Mouse (Mus musculus): Measurements from ENCODE around the gene Btbd3. TPM values are rescaled to one million over a fixed set of nuclear protein-coding genes. Genes with fewer than 3 reads are reported as not detected.

Btbd3 gene
- polyA plus RNA-seq, 1 experiment: 46.4 TPM

DNA sequence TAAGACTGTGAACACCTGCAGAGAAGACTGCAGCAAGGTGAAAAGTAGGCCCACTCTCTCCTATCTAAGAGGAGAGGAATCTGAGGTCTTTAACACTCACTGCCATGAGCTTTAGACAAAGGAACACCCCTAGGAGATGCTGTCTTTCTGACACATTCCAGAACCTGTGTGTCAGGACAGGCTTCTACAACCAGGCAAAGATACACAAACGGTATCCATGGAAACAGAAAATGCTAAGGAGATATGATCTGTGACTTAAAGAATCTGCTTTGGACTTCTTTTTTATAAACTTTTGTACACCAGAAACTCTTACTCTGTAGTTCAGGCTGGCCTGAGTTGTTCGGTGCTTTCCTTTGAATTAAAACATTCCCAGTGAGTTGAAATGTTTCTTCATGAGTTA is 329.6 kb downstream of the Btbd3 start:
- no peak for TF ChIP-seq POLR2A (IDR thresholded peaks at IDR 0.05; ENCODE audit: borderline replicate concordance, extremely low read depth, insufficient read depth, insufficient read length, poor library complexity, severe bottlenecking)
- no peak for TF ChIP-seq CTCF (IDR thresholded peaks at IDR 0.05; ENCODE audit: borderline replicate concordance, extremely low read depth, insufficient read depth, insufficient read length)
- no peak for DNase-seq (ENCODE audit: low read depth)

DNA sequence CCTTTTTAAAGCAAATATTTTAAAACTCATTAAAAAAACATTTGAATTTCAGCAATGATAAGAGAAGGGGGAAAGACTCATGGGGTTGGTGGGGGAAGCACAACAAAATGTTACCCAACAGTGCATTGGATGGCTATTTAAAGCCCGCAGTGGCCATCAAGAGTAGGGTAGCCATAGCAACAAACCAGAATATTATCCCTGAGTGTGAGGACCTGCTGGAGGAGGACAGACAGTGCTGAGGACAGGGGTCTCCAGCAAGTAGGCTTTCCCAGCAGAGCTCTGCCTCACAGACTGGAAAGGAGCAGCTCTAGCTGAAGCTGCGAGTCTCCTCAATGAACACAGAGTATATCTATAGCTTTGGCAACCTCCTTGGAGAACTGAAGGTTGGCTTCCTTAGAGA is 331.0 kb downstream of the Btbd3 start:
- no peak for DNase-seq (ENCODE audit: low read depth)
- TF ChIP-seq CTCF (IDR thresholded peaks at IDR 0.05; ENCODE audit: borderline replicate concordance, extremely low read depth, insufficient read depth, insufficient read length): no peak
- no peak for TF ChIP-seq POLR2A (IDR thresholded peaks at IDR 0.05; ENCODE audit: borderline replicate concordance, extremely low read depth, insufficient read depth, insufficient read length, poor library complexity, severe bottlenecking)

DNA sequence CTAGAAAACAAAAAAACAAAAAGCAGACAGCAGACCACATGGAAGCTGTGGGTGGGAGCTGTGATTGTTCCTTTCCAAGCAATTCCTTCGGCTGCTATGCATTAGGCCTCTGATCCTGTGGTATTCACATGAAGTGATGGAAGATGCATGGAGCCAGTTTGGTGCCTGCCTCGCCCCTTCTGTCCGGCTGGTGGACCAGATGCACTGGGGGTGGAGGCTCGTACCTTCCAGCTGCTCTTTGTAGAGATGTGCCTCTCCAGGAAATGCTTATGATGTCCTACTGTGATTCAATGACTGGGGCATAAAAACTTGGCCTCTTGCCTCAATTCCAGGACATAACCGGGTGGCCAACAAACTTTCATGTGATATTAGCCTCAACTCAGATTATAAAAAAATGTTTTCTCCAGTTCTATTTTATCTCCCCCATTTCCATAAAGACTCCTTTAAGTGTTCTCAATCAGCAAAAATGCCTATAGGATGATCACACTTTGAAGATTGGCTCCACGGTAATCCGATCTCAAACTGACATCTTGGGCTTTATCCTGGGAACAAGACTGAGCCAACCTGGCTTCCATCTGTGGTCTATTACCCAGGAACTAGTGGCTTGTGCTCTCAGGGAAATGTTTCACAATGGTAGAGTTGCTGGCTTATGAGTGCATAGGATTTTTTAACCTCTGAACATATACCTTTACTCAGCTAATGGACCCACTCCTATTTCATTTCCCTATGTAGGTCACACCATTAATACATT is 331.6 kb downstream of the Btbd3 start:
- TF ChIP-seq CTCF (IDR thresholded peaks at IDR 0.05; ENCODE audit: borderline replicate concordance, extremely low read depth, insufficient read depth, insufficient read length) (no peak), POLR2A (IDR thresholded peaks at IDR 0.05; ENCODE audit: borderline replicate concordance, extremely low read depth, insufficient read depth, insufficient read length, poor library complexity, severe bottlenecking) (no peak)
- DNase-seq (ENCODE audit: low read depth): no peak

DNA sequence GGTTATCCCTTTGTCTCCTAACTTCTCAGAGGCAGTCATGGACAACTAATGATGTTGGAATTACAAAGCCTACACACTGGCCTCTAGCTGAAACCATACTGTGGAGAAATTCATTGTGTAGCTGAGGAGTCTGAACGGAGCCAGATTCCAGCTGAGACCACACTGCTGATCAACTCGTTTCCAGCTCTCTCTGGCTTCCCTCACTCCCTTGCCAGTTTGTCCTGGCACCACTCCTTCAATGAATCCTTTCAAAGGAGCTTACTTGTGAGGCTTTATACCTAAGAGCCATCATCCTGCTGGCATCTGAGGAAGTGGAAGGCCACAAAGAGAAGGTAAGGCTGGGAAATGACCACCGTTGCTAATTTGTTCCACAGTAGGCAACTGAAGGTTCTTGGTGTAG is 332.7 kb downstream of the Btbd3 start:
- DNase-seq (ENCODE audit: low read depth): peak; percentile 54
- TF ChIP-seq POLR2A (IDR thresholded peaks at IDR 0.05; ENCODE audit: borderline replicate concordance, extremely low read depth, insufficient read depth, insufficient read length, poor library complexity, severe bottlenecking): no peak
- no peak for TF ChIP-seq CTCF (IDR thresholded peaks at IDR 0.05; ENCODE audit: borderline replicate concordance, extremely low read depth, insufficient read depth, insufficient read length)

DNA sequence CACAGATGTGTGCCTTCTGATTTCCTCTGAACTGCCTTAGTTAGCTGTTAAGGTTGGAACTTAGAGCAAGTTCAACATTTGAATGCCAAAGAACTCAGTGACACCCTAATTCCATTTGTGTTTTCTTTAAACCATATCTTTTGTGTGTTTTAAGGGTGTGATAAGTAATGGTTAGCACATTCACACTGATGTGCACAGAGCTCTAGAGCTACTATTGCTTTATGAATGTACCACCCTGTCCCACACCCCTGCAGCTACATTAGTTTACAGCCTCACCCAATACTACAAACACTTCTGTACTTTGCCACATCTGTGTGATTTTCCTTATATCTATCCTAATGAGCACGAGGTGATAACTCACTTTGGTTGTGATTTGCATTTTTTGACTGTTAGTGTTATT is 333.9 kb downstream of the Btbd3 start:
- no peak for TF ChIP-seq POLR2A (IDR thresholded peaks at IDR 0.05; ENCODE audit: borderline replicate concordance, extremely low read depth, insufficient read depth, insufficient read length, poor library complexity, severe bottlenecking)
- no peak for TF ChIP-seq CTCF (IDR thresholded peaks at IDR 0.05; ENCODE audit: borderline replicate concordance, extremely low read depth, insufficient read depth, insufficient read length)
- no peak for DNase-seq (ENCODE audit: low read depth)

DNA sequence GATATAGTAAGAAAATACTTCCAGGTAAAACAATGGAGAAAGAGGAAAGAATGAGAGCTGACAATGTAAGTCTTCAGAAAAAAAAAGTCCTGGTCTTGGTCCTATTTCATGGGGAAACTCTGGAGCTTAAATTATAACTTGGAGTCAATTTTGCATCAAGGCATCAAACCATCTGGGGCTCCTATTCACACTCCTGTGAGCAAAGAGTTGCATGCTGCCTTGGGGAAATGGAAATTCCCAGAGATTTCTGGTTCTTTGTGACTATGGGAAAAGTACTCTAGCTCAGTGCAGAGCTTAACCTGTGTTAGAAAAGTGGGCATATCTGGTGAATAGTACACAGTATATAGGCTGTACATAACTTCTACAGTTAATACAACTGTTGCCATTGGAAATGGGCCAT is 356.0 kb downstream of the Btbd3 start:
- no peak for DNase-seq (ENCODE audit: low read depth)

DNA sequence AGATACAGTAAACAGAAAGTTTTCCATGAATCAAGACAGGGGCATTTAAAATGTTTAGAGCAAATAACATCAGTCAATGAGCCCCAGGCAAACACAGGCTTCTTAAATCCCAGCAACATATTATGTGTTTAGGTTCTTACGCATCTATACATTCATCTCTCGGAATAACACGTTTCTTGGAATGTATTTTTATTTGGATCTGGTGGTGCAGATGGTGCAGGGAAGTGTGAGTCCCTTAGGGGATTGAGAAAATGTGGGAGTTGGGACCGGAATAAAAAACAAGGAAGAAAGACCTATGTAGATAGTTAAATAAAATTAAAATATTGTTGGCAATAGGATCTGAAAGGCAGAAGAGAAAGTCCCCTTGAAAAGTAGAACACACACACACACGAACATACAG is 361.1 kb downstream of the Btbd3 start:
- DNase-seq (ENCODE audit: low read depth): peak; percentile 41
- no peak for TF ChIP-seq CTCF (IDR thresholded peaks at IDR 0.05; ENCODE audit: borderline replicate concordance, extremely low read depth, insufficient read depth, insufficient read length)
- TF ChIP-seq POLR2A (IDR thresholded peaks at IDR 0.05; ENCODE audit: borderline replicate concordance, extremely low read depth, insufficient read depth, insufficient read length, poor library complexity, severe bottlenecking): no peak

More for the DNA sequence above, 356.0 kb downstream of the Btbd3 start:
- TF ChIP-seq POLR2A (IDR thresholded peaks at IDR 0.05; ENCODE audit: borderline replicate concordance, extremely low read depth, insufficient read depth, insufficient read length, poor library complexity, severe bottlenecking) (no peak), CTCF (IDR thresholded peaks at IDR 0.05; ENCODE audit: borderline replicate concordance, extremely low read depth, insufficient read depth, insufficient read length) (no peak)
